Mouse (Mus musculus) forebrain, embryonic 13.5 days (tissue): Measurements from ENCODE around the gene Slc30a2. TPM values are rescaled to one million over a fixed set of nuclear protein-coding genes. Genes with fewer than 3 reads are reported as not detected.

Experiments
- polyA plus RNA-seq: library from polyadenylated mRNA; unstranded; fragments of >200 nt; fragmentation: Nextera tagmentation; extraction: Ambion mirVana; gene quantifications from 2 replicates; pipeline ENCODE4 v1.2.1, GENCODE M21; 2015

Slc30a2 gene
- polyA plus RNA-seq, 1 experiment from 2014 or later, result not detected

Other genes with a start within 250 kb of the Slc30a2 start
- 2.2 and 2.6 TPM in 2 replicates for gene Cd52, start 248.1 kb upstream of the Slc30a2 start, polyA plus RNA-seq
- 6.2 and 9.4 TPM in 2 replicates for gene Ubxn11, start 240.6 kb upstream of the Slc30a2 start, polyA plus RNA-seq
- 285 TPM in 2 replicates for gene Sh3bgrl3, start 214.4 kb upstream of the Slc30a2 start, polyA plus RNA-seq
- gene Cep85, start 156.1 kb upstream of the Slc30a2 start, polyA plus RNA-seq, result 22.6 and 22.8 TPM in 2 replicates
- not detected in 2 replicates for gene Gm7534, start 140.2 kb upstream of the Slc30a2 start, polyA plus RNA-seq
- not detected in 2 replicates for gene Catsper4, start 115.8 kb upstream of the Slc30a2 start, polyA plus RNA-seq
- not detected in 2 replicates for gene Cnksr1, start 104.8 kb upstream of the Slc30a2 start, polyA plus RNA-seq
- gene E130218I03Rik, start 99.5 kb upstream of the Slc30a2 start, polyA plus RNA-seq, result 0.65 and 0.68 TPM in 2 replicates
- gene Zfp593, start 97.6 kb upstream of the Slc30a2 start, polyA plus RNA-seq, result 16.6 and 17.2 TPM in 2 replicates
- gene Gm30191, start 96.2 kb upstream of the Slc30a2 start, polyA plus RNA-seq, result not detected in 2 replicates
- gene Grrp1, start 89.1 kb upstream of the Slc30a2 start, polyA plus RNA-seq, result 4.7 and 5.1 TPM in 2 replicates
- 32.4 and 37.3 TPM in 2 replicates for gene Pdik1l, start 55.3 kb upstream of the Slc30a2 start, polyA plus RNA-seq
- 0.16 TPM in 1 of 2 replicates, not detected in the other for gene Trim63, start 28.1 kb upstream of the Slc30a2 start, polyA plus RNA-seq
- gene Extl1, start 40.7 kb downstream of the Slc30a2 start, polyA plus RNA-seq, result 0.12 and 0.37 TPM in 2 replicates
- gene Pafah2, start 53.1 kb downstream of the Slc30a2 start, polyA plus RNA-seq, result 6.3 and 6.5 TPM in 2 replicates
- gene Stmn1, start 125.1 kb downstream of the Slc30a2 start, polyA plus RNA-seq, result 6,579 and 6,954 TPM in 2 replicates
- gene Paqr7, start 153.5 kb downstream of the Slc30a2 start, polyA plus RNA-seq, result 5.5 and 6.0 TPM in 2 replicates
- gene Aunip, start 167.8 kb downstream of the Slc30a2 start, polyA plus RNA-seq, result 10.6 and 11.9 TPM in 2 replicates
- 132 and 139 TPM in 2 replicates for gene Mtfr1l, start 192.2 kb downstream of the Slc30a2 start, polyA plus RNA-seq
- gene Selenon, start 209.0 kb downstream of the Slc30a2 start, polyA plus RNA-seq, result 9.3 and 11.1 TPM in 2 replicates